Mouse (Mus musculus) naive thymus-derived CD4-positive, alpha-beta T cell, adult 2 months (primary cell): Measurements from ENCODE around the gene Tmem262.

Source experiments
- DNase-seq: peaks from one replicate; pipeline ENCODE4 v3.0.0-alpha.2; 2011; ENCODE audit warnings: low read depth

Gene Tmem262

GRCm38 (mm10) chr19:6079983-6080480 is at the start of gene Tmem262:
Gene Tmem262 (plus strand): TSS chr19:6080033.
- DNase-seq = no peak

GRCm38 (mm10) chr19:6030520-6031280 is 49.1 kb upstream of the Tmem262 start:
- DNase-seq = no peak

GRCm38 (mm10) chr19:6035966-6036585 is 43.8 kb upstream of the Tmem262 start:
- DNase-seq = no peak

GRCm38 (mm10) chr19:6037695-6038094 is 42.1 kb upstream of the Tmem262 start:
- DNase-seq = no peak

GRCm38 (mm10) chr19:6038326-6038725 is 41.5 kb upstream of the Tmem262 start:
- no peak for DNase-seq

GRCm38 (mm10) chr19:6040002-6040401 is 39.8 kb upstream of the Tmem262 start:
- no peak for DNase-seq

GRCm38 (mm10) chr19:6042293-6042692 is 37.5 kb upstream of the Tmem262 start:
- DNase-seq = no peak

- peak; percentile 63 for DNase-seq
Observed at GRCm38 (mm10) chr19:6044102-6044501, 35.7 kb upstream of the Tmem262 start.

GRCm38 (mm10) chr19:6045366-6046293 is 34.2 kb upstream of the Tmem262 start:
- DNase-seq = no peak

- peak; percentile 95 for DNase-seq
Observed at GRCm38 (mm10) chr19:6046294-6047153, 33.3 kb upstream of the Tmem262 start, which contains the start of gene Syvn1. Gene Syvn1 (plus strand): TSS chr19:6046576.

- DNase-seq = no peak
Observed at GRCm38 (mm10) chr19:6047154-6047898, 32.5 kb upstream of the Tmem262 start.

GRCm38 (mm10) chr19:6047899-6048166 is 32.0 kb upstream of the Tmem262 start:
- DNase-seq = no peak

- no peak for DNase-seq
Observed at GRCm38 (mm10) chr19:6048681-6049410, 31.0 kb upstream of the Tmem262 start.

- no peak for DNase-seq
Observed at GRCm38 (mm10) chr19:6052516-6052915, 27.3 kb upstream of the Tmem262 start.

- DNase-seq = peak; percentile 10
Observed at GRCm38 (mm10) chr19:6054296-6054695, 25.5 kb upstream of the Tmem262 start.

GRCm38 (mm10) chr19:6056696-6057095 is 23.1 kb upstream of the Tmem262 start:
- DNase-seq = no peak

GRCm38 (mm10) chr19:6057313-6058096 is 22.3 kb upstream of the Tmem262 start, which contains the start of the genes Mrpl49 and Fau:
Gene Mrpl49 (minus strand): TSS chr19:6057785.
Gene Fau (plus strand): TSS chr19:6057844.
- DNase-seq = peak; percentile 99

- DNase-seq = no peak
Observed at GRCm38 (mm10) chr19:6058513-6058912, 21.3 kb upstream of the Tmem262 start.

GRCm38 (mm10) chr19:6058966-6059365 is 20.9 kb upstream of the Tmem262 start:
- DNase-seq = no peak
